Mouse (Mus musculus) erythroblast, adult 5-6 weeks (primary cell): ENCODE measurements around the gene Mup21. TPM values are rescaled to one million over a fixed set of nuclear protein-coding genes. Genes with fewer than 3 reads are reported as not detected.
"Not testable (repeated sequence)": the region's sequence is repeated elsewhere in the genome, so short reads cannot be mapped to it uniquely, and the experiment has no call there.

Source experiments
- ATAC-seq: replicated peaks from 2 replicates; pipeline ENCODE4 v1.8.0; 2016; ENCODE audit warnings: moderate number of reproducible peaks, mild to moderate bottlenecking, moderate TSS enrichment, inconsistent platforms; ENCODE audit not compliant: poor library complexity, low FRiP score, severe bottlenecking
- total RNA-seq, 2 experiments: library from RNA; stranded (forward) in 1 of 2; stranded (reverse) in 1 of 2; fragments of 150-400 nt in 1 of 2; fragments of 200-764, 138-1000 nt in 1 of 2; gene quantifications; 2 replicates each; pipeline versions ENCODE4 v1.2.3 to v1.2.4; 2015 to 2017; ENCODE audit warnings: low replicate concordance in 2 of 2

The Mup21 gene
- total RNA-seq (2015; ENCODE audit: low replicate concordance): not detected in 2 replicates
- total RNA-seq (2017; ENCODE audit: low replicate concordance): not detected in 2 replicates

DNA sequence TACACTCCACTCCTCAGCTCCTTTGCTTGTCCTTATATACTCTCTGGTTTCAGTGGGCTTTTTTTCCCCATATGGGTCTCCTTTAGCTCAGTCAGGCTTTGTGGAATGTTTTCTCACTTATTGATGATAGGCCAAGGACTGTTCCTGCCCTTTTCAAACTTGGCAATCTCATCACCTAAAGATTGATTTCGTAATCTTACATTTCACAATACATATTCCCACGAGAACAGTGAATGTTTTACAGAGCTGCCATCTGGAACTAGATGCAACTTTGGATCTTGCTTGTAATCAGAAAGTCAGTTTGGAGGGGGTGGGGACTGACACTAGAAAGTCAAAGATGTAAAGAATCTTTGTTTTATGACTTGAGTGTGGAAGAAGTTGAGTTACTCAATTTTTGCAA is at the start of gene Mup21:
TSS of gene Mup21 (minus strand) at position 53 of the 400 bp plus-strand sequence.
- ATAC-seq: no peak

- ATAC-seq: no peak
Observed at GRCm38 (mm10) chr4:62199923-62200529, 49.4 kb upstream of the Mup21 start.

GRCm38 (mm10) chr4:62188778-62189177 is 38.1 kb upstream of the Mup21 start:
- no peak for ATAC-seq

- ATAC-seq: no peak
Observed at GRCm38 (mm10) chr4:62177282-62177681, 26.6 kb upstream of the Mup21 start.

GRCm38 (mm10) chr4:62174471-62174870 is 23.8 kb upstream of the Mup21 start:
- no peak for ATAC-seq

- not testable (repeated sequence) for ATAC-seq
Observed at GRCm38 (mm10) chr4:62167636-62168035, 17.0 kb upstream of the Mup21 start.

DNA sequence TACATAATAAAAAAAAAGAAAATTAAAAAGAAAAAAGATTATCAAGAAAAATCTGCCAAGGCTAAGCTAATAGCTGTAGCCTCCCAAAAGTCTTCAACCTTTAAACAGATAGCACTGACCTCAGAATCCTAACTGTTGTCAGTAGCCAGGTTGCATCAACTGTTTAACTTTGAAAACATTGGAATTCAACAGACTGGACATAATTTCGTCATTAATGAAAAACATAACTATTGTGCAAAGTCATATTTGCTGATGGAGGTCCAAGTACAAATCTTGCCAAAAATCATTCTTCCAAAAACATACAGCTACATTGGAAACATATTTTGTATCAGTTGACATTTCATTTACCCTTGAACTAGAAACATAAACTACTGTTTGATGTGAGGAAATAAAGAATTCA is 7.7 kb upstream of the Mup21 start:
- ATAC-seq: no peak

GRCm38 (mm10) chr4:62133706-62134105 is 17.0 kb downstream of the Mup21 start:
- no peak for ATAC-seq

GRCm38 (mm10) chr4:62103366-62103765 is 47.3 kb downstream of the Mup21 start:
- not testable (repeated sequence) for ATAC-seq

Other genes starting within 250 kb of the Mup21 start
- gene Mup20, start 96.7 kb downstream of the Mup21 start, total RNA-seq (2015; ENCODE audit: low replicate concordance): not detected in 2 replicates
- not detected in 2 replicates for gene Mup20, start 96.7 kb downstream of the Mup21 start, total RNA-seq (2017; ENCODE audit: low replicate concordance)
- gene Mup3, start 63.5 kb downstream of the Mup21 start, total RNA-seq (2015; ENCODE audit: low replicate concordance): not detected in 2 replicates
- not detected in 2 replicates for gene Mup3, start 63.5 kb downstream of the Mup21 start, total RNA-seq (2017; ENCODE audit: low replicate concordance)
- not detected in 2 replicates for gene Zfp37, start 80.2 kb upstream of the Mup21 start, total RNA-seq (2015; ENCODE audit: low replicate concordance)
- not detected in 2 replicates for gene Zfp37, start 80.2 kb upstream of the Mup21 start, total RNA-seq (2017; ENCODE audit: low replicate concordance)
- 15.0 and 24.4 TPM in 2 replicates for gene Slc31a2, start 111.7 kb upstream of the Mup21 start, total RNA-seq (2015; ENCODE audit: low replicate concordance)
- gene Slc31a2, start 111.7 kb upstream of the Mup21 start, total RNA-seq (2017; ENCODE audit: low replicate concordance): 8.8 and 13.6 TPM in 2 replicates
- gene Fkbp15, start 209.7 kb upstream of the Mup21 start, total RNA-seq (2015; ENCODE audit: low replicate concordance): 15.0 and 25.9 TPM in 2 replicates
- 29.0 and 31.6 TPM in 2 replicates for gene Fkbp15, start 209.7 kb upstream of the Mup21 start, total RNA-seq (2017; ENCODE audit: low replicate concordance)
- 2.7 and 5.2 TPM in 2 replicates for gene Slc31a1, start 209.9 kb upstream of the Mup21 start, total RNA-seq (2015; ENCODE audit: low replicate concordance)
- 3.7 and 5.4 TPM in 2 replicates for gene Slc31a1, start 209.9 kb upstream of the Mup21 start, total RNA-seq (2017; ENCODE audit: low replicate concordance)